Mouse (Mus musculus): Measurements from ENCODE around the gene Rtn1. TPM values are rescaled to one million over a fixed set of nuclear protein-coding genes. Genes with fewer than 3 reads are reported as not detected.

Gene Rtn1
- 1,000 to 10,000 TPM; 1,519 to 1,613 TPM for total RNA-seq (2021)
- long read RNA-seq, transcript Rtn1-202 (9 exons, 3,629 nt) = minor isoform, 178 of 1,811 reads
- long read RNA-seq, transcript Rtn1-201 (7 exons, 1,544 nt) = major isoform, 1,467 of 1,811 reads
- long read RNA-seq, partial matches to known transcripts = 105 of 1,811 reads
- long read RNA-seq, other reads (novel, unspliced or antisense) = 59 of 1,811 reads

- no peak for DNase-seq (ENCODE audit: low spot score in 2 of 2)
Observed at GRCm38 (mm10) chr12:72408954-72409353, at the start of gene Rtn1. TSS of gene Rtn1 (minus strand) at chr12:72409054.

- no peak for DNase-seq (ENCODE audit: low spot score in 2 of 2)
Observed at GRCm38 (mm10) chr12:72453941-72454340, 45.1 kb upstream of the Rtn1 start.

GRCm38 (mm10) chr12:72441839-72442576, 33.2 kb upstream of the Rtn1 start, which contains the start of gene Lrrc9:
TSS of gene Lrrc9 (plus strand) at chr12:72441866.
- peak; percentile 23 to 43 for DNase-seq (ENCODE audit: low spot score in 2 of 2)

- no peak for DNase-seq (ENCODE audit: low spot score in 2 of 2)
Observed at GRCm38 (mm10) chr12:72438961-72439480, 30.2 kb upstream of the Rtn1 start.

GRCm38 (mm10) chr12:72437676-72438341, 29.0 kb upstream of the Rtn1 start:
- DNase-seq (ENCODE audit: low spot score in 2 of 2) = peak in 1 of 2 experiments; percentile 30

- peak; percentile 16 to 21 for DNase-seq (ENCODE audit: low spot score in 2 of 2)
Observed at GRCm38 (mm10) chr12:72433241-72433865, 24.5 kb upstream of the Rtn1 start.

GRCm38 (mm10) chr12:72432209-72432608, 23.4 kb upstream of the Rtn1 start:
- no peak for DNase-seq (ENCODE audit: low spot score in 2 of 2)

- DNase-seq (ENCODE audit: low spot score in 2 of 2) = peak; percentile 79 to 86
Observed at GRCm38 (mm10) chr12:72427722-72428126, 18.9 kb upstream of the Rtn1 start.

- no peak for DNase-seq (ENCODE audit: low spot score in 2 of 2)
Observed at GRCm38 (mm10) chr12:72422681-72423080, 13.8 kb upstream of the Rtn1 start.

GRCm38 (mm10) chr12:72417762-72418161, 8.9 kb upstream of the Rtn1 start:
- peak; percentile 27 to 37 for DNase-seq (ENCODE audit: low spot score in 2 of 2)

GRCm38 (mm10) chr12:72408111-72408891, 553 bp downstream of the Rtn1 start:
- DNase-seq (ENCODE audit: low spot score in 2 of 2) = peak; percentile 73 to 81

GRCm38 (mm10) chr12:72407721-72408110, 1.1 kb downstream of the Rtn1 start:
- DNase-seq (ENCODE audit: low spot score in 2 of 2) = peak; percentile 51 to 52

- peak; percentile 14 to 28 for DNase-seq (ENCODE audit: low spot score in 2 of 2)
Observed at GRCm38 (mm10) chr12:72407146-72407545, 1.7 kb downstream of the Rtn1 start.

- no peak for DNase-seq (ENCODE audit: low spot score in 2 of 2)
Observed at GRCm38 (mm10) chr12:72405031-72405430, 3.8 kb downstream of the Rtn1 start.

- no peak for DNase-seq (ENCODE audit: low spot score in 2 of 2)
Observed at GRCm38 (mm10) chr12:72393046-72393805, 15.6 kb downstream of the Rtn1 start.

GRCm38 (mm10) chr12:72390346-72390745, 18.5 kb downstream of the Rtn1 start:
- DNase-seq (ENCODE audit: low spot score in 2 of 2) = no peak

- peak; percentile 29 to 40 for DNase-seq (ENCODE audit: low spot score in 2 of 2)
Observed at GRCm38 (mm10) chr12:72389377-72390103, 19.3 kb downstream of the Rtn1 start.

GRCm38 (mm10) chr12:72388835-72389234, 20.0 kb downstream of the Rtn1 start:
- DNase-seq (ENCODE audit: low spot score in 2 of 2) = no peak

- DNase-seq (ENCODE audit: low spot score in 2 of 2) = no peak
Observed at GRCm38 (mm10) chr12:72388135-72388534, 20.7 kb downstream of the Rtn1 start.
